Mouse (Mus musculus): ENCODE data around the gene Zfp523. TPM values are rescaled to one million over a fixed set of nuclear protein-coding genes. Genes with fewer than 3 reads are reported as not detected.

Gene Zfp523
- total and polyA plus RNA-seq, 2 experiments from 2014 or later: 14.9 to 33.0 TPM

GRCm38 (mm10) chr17:28237362-28237761, 60.4 kb downstream of the Zfp523 start:
- 80% methylated on average over 5 of the region's 5 CpGs for WGBS
- DNase-seq (ENCODE audit: low spot score): no peak
- H3K4me3 ChIP-seq (ENCODE audit: low read depth, low read length): no peak overlapping the region

GRCm38 (mm10) chr17:28237874-28238273, 60.9 kb downstream of the Zfp523 start:
- no peak overlapping the region for H3K9ac ChIP-seq (replicated peaks; ENCODE audit: low read depth, low read length)
- WGBS: 75% methylated on average over 6 of the region's 6 CpGs
- H3K27me3 ChIP-seq (ENCODE audit: control insufficient read depth, insufficient read depth, low read length): no peaks in the 10 kb centered on the region
- no peak overlapping the region for H3K4me3 ChIP-seq (ENCODE audit: low read depth, low read length)
- TF ChIP-seq CTCF (IDR thresholded peaks at IDR 0.05; ENCODE audit: low read depth) (no peak), EP300 (IDR thresholded peaks at IDR 0.05; ENCODE audit: low read depth) (no peak)
- H3K4me1 ChIP-seq (ENCODE audit: control insufficient read depth, insufficient read depth): no peaks in the 10 kb centered on the region; the same call in 1 of the 2 replicates
- no peaks in the 10 kb centered on the region for H3K9me3 ChIP-seq (replicated peaks; ENCODE audit: control insufficient read depth, low read length)
- no peak for ATAC-seq (ENCODE audit: insufficient read depth, low read depth)
- no peak overlapping the region for H3K4me2 ChIP-seq (ENCODE audit: low read depth, low read length)
- no peak overlapping the region for H3K27ac ChIP-seq (ENCODE audit: low read depth)
- H3K36me3 ChIP-seq (replicated peaks; ENCODE audit: control insufficient read depth, insufficient read depth, low read length): peaks cover 25% of the 10 kb centered on the region; the same call in 1 of the 2 replicates
- DNase-seq (ENCODE audit: low spot score): no peak

More at GRCm38 (mm10) chr17:28237362-28237761, 60.4 kb downstream of the Zfp523 start:
- Histone ChIP-seq H3K27ac (ENCODE audit: low read depth) (no peak overlapping the region), H3K9me3 (replicated peaks; ENCODE audit: control insufficient read depth, low read length) (no peaks in the 10 kb centered on the region), H3K4me2 (ENCODE audit: low read depth, low read length) (no peak overlapping the region), H3K9ac (replicated peaks; ENCODE audit: low read depth, low read length) (no peak overlapping the region), H3K36me3 (replicated peaks; ENCODE audit: control insufficient read depth, insufficient read depth, low read length) (peaks cover 25% of the 10 kb centered on the region; the same call in 1 of the 2 replicates), H3K27me3 (ENCODE audit: control insufficient read depth, insufficient read depth, low read length) (no peaks in the 10 kb centered on the region), H3K4me1 (ENCODE audit: control insufficient read depth, insufficient read depth) (no peaks in the 10 kb centered on the region; the same call in 1 of the 2 replicates)
- no peak for ATAC-seq (ENCODE audit: insufficient read depth, low read depth)
- TF ChIP-seq CTCF (IDR thresholded peaks at IDR 0.05; ENCODE audit: low read depth) (no peak), EP300 (IDR thresholded peaks at IDR 0.05; ENCODE audit: low read depth) (no peak)

GRCm38 (mm10) chr17:28240846-28241245, 63.9 kb downstream of the Zfp523 start:
- TF ChIP-seq EP300 (IDR thresholded peaks at IDR 0.05; ENCODE audit: low read depth): no peak
- TF ChIP-seq CTCF (IDR thresholded peaks at IDR 0.05; ENCODE audit: low read depth): no peak
- no peak for ATAC-seq (ENCODE audit: insufficient read depth, low read depth)
- DNase-seq (ENCODE audit: low spot score): no peak
- peaks cover 25% of the 10 kb centered on the region; the same call in 1 of the 2 replicates for H3K36me3 ChIP-seq (replicated peaks; ENCODE audit: control insufficient read depth, insufficient read depth, low read length)
- H3K27me3 ChIP-seq (ENCODE audit: control insufficient read depth, insufficient read depth, low read length): no peaks in the 10 kb centered on the region
- H3K4me2 ChIP-seq (ENCODE audit: low read depth, low read length): no peak overlapping the region
- H3K4me3 ChIP-seq (ENCODE audit: low read depth, low read length): no peak overlapping the region
- 88% methylated on average over 5 of the region's 5 CpGs for WGBS
- no peak overlapping the region for H3K9ac ChIP-seq (replicated peaks; ENCODE audit: low read depth, low read length)
- H3K9me3 ChIP-seq (replicated peaks; ENCODE audit: control insufficient read depth, low read length): no peaks in the 10 kb centered on the region
- no peak overlapping the region for H3K27ac ChIP-seq (ENCODE audit: low read depth)
- H3K4me1 ChIP-seq (ENCODE audit: control insufficient read depth, insufficient read depth): no peaks in the 10 kb centered on the region; the same call in 1 of the 2 replicates

- Histone ChIP-seq H3K27ac (ENCODE audit: low read depth) (no peak overlapping the region), H3K27me3 (ENCODE audit: control insufficient read depth, insufficient read depth, low read length) (no peaks in the 10 kb centered on the region)
Measured at GRCm38 (mm10) chr17:28242296-28242695, 65.4 kb downstream of the Zfp523 start.

GRCm38 (mm10) chr17:28244214-28244613, 67.3 kb downstream of the Zfp523 start:
- Histone ChIP-seq H3K27me3 (ENCODE audit: control insufficient read depth, insufficient read depth, low read length) (no peaks in the 10 kb centered on the region), H3K9ac (replicated peaks; ENCODE audit: low read depth, low read length) (no peak overlapping the region), H3K4me2 (ENCODE audit: low read depth, low read length) (no peak overlapping the region), H3K4me3 (ENCODE audit: low read depth, low read length) (no peak overlapping the region), H3K9me3 (replicated peaks; ENCODE audit: control insufficient read depth, low read length) (no peaks in the 10 kb centered on the region), H3K36me3 (replicated peaks; ENCODE audit: control insufficient read depth, insufficient read depth, low read length) (peaks cover 14% of the 10 kb centered on the region), H3K4me1 (ENCODE audit: control insufficient read depth, insufficient read depth) (peaks cover 8% of the 10 kb centered on the region; the same call in 1 of the 2 replicates), H3K27ac (ENCODE audit: low read depth) (no peak overlapping the region)
- DNase-seq (ENCODE audit: low spot score): no peak
- WGBS: 73% methylated on average over 6 of the region's 6 CpGs
- ATAC-seq (ENCODE audit: insufficient read depth, low read depth): no peak
- TF ChIP-seq EP300 (IDR thresholded peaks at IDR 0.05; ENCODE audit: low read depth): no peak
- TF ChIP-seq CTCF (IDR thresholded peaks at IDR 0.05; ENCODE audit: low read depth): no peak

More at GRCm38 (mm10) chr17:28242296-28242695, 65.4 kb downstream of the Zfp523 start:
- Histone ChIP-seq H3K4me2 (ENCODE audit: low read depth, low read length) (no peak overlapping the region), H3K4me1 (ENCODE audit: control insufficient read depth, insufficient read depth) (no peaks in the 10 kb centered on the region), H3K9ac (replicated peaks; ENCODE audit: low read depth, low read length) (no peak overlapping the region), H3K9me3 (replicated peaks; ENCODE audit: control insufficient read depth, low read length) (no peaks in the 10 kb centered on the region), H3K36me3 (replicated peaks; ENCODE audit: control insufficient read depth, insufficient read depth, low read length) (peaks cover 20% of the 10 kb centered on the region; the same call in 1 of the 2 replicates), H3K4me3 (ENCODE audit: low read depth, low read length) (no peak overlapping the region)
- 60% methylated on average over 6 of the region's 6 CpGs for WGBS
- DNase-seq (ENCODE audit: low spot score): no peak
- no peak for ATAC-seq (ENCODE audit: insufficient read depth, low read depth)
- TF ChIP-seq CTCF (IDR thresholded peaks at IDR 0.05; ENCODE audit: low read depth): no peak
- TF ChIP-seq EP300 (IDR thresholded peaks at IDR 0.05; ENCODE audit: low read depth): no peak

- Histone ChIP-seq H3K36me3 (replicated peaks; ENCODE audit: control insufficient read depth, insufficient read depth, low read length) (peaks cover 14% of the 10 kb centered on the region), H3K4me2 (ENCODE audit: low read depth, low read length) (no peak overlapping the region), H3K27me3 (ENCODE audit: control insufficient read depth, insufficient read depth, low read length) (no peaks in the 10 kb centered on the region), H3K4me3 (ENCODE audit: low read depth, low read length) (no peak overlapping the region), H3K27ac (ENCODE audit: low read depth) (no peak overlapping the region), H3K4me1 (ENCODE audit: control insufficient read depth, insufficient read depth) (peaks cover 8% of the 10 kb centered on the region; the same call in 1 of the 2 replicates), H3K9ac (replicated peaks; ENCODE audit: low read depth, low read length) (no peak overlapping the region), H3K9me3 (replicated peaks; ENCODE audit: control insufficient read depth, low read length) (no peaks in the 10 kb centered on the region)
- TF ChIP-seq EP300 (IDR thresholded peaks at IDR 0.05; ENCODE audit: low read depth): no peak
- no peak for TF ChIP-seq CTCF (IDR thresholded peaks at IDR 0.05; ENCODE audit: low read depth)
- 24% methylated on average over 5 of the region's 6 CpGs for WGBS
- ATAC-seq (ENCODE audit: insufficient read depth, low read depth) (0 out of 2 replicates have a peak, but pooled peaks have one; percentile 12), DNase-seq (ENCODE audit: low spot score) (no peak)
Measured at GRCm38 (mm10) chr17:28244714-28245113, 67.8 kb downstream of the Zfp523 start.

Data from heart, postnatal 0 days (tissue).